Mouse (Mus musculus) common myeloid progenitor, adult 5-6 weeks (primary cell): ENCODE results near the gene Scn11a. TPM values are rescaled to one million over a fixed set of nuclear protein-coding genes. Genes with fewer than 3 reads are reported as not detected.

ENCODE experiments used
- total RNA-seq: library from RNA; stranded (forward); fragments of 200-1000, 187-1606 nt; gene quantifications from 2 replicates; pipeline ENCODE4 v1.2.3, GENCODE M21; 2017

The Scn11a gene
- total RNA-seq, 1 experiment from 2014 or later, result not detected

Other genes starting within 250 kb of the Scn11a start
- not detected in 2 replicates for gene Scn5a, start 246.4 kb downstream of the Scn11a start, total RNA-seq
- not detected in 2 replicates for gene Scn10a, start 106.1 kb downstream of the Scn11a start, total RNA-seq
- gene Wdr48, start 69.4 kb upstream of the Scn11a start, total RNA-seq, result 44.2 and 46.8 TPM in 2 replicates
- 6.3 and 11.6 TPM in 2 replicates for gene Gorasp1, start 112.1 kb upstream of the Scn11a start, total RNA-seq
- 0.15 and 0.46 TPM in 2 replicates for gene Ttc21a, start 112.2 kb upstream of the Scn11a start, total RNA-seq
- gene Csrnp1, start 159.2 kb upstream of the Scn11a start, total RNA-seq, result 11.9 and 16.9 TPM in 2 replicates
- gene Xirp1, start 198.1 kb upstream of the Scn11a start, total RNA-seq, result not detected in 2 replicates
- gene Cx3cr1, start 244.4 kb upstream of the Scn11a start, total RNA-seq, result 7.5 and 9.4 TPM in 2 replicates